Mouse (Mus musculus): ENCODE measurements around the gene Fads3. TPM values are rescaled to one million over a fixed set of nuclear protein-coding genes. Genes with fewer than 3 reads are reported as not detected.

Gene Fads3
- polyA plus RNA-seq, 1 experiment from 2014 or later, result 7.4 TPM

- Histone ChIP-seq H3K27me3 (peaks cover 26% of the 10 kb centered on the region), H3K4me3 (replicated peaks) (no peak overlapping the region), H3K9ac (no peak overlapping the region), H3K4me2 (no peak overlapping the region), H3K9me3 (no peaks in the 10 kb centered on the region), H3K4me1 (peaks cover 26% of the 10 kb centered on the region), H3K36me3 (replicated peaks) (no peaks in the 10 kb centered on the region), H3K27ac (no peak overlapping the region)
- ATAC-seq (ENCODE audit: low FRiP score), result no peak
- WGBS, result 89% methylated on average over 4 of the region's 4 CpGs
Measured at GRCm38 (mm10) chr19:10042816-10043215, 1.4 kb downstream of the Fads3 start.

GRCm38 (mm10) chr19:10043643-10044042 is 2.3 kb downstream of the Fads3 start:
- no peaks in the 10 kb centered on the region for H3K9me3 ChIP-seq
- peaks cover 26% of the 10 kb centered on the region for H3K27me3 ChIP-seq
- no peak overlapping the region for H3K4me2 ChIP-seq
- no peak overlapping the region for H3K27ac ChIP-seq
- no peak overlapping the region for H3K4me3 ChIP-seq (replicated peaks)
- peaks cover 25% of the 10 kb centered on the region for H3K4me1 ChIP-seq
- H3K36me3 ChIP-seq (replicated peaks), result no peaks in the 10 kb centered on the region
- no peak for ATAC-seq (ENCODE audit: low FRiP score)
- no peak overlapping the region for H3K9ac ChIP-seq

- peaks cover 18% of the 10 kb centered on the region for H3K4me1 ChIP-seq
- 85% methylated on average over 2 of the region's 2 CpGs for WGBS
Measured at GRCm38 (mm10) chr19:10045707-10046106, 4.3 kb downstream of the Fads3 start.

GRCm38 (mm10) chr19:10046346-10046745 is 5.0 kb downstream of the Fads3 start:
- no peak for ATAC-seq (ENCODE audit: low FRiP score)
- peaks cover 12% of the 10 kb centered on the region for H3K4me1 ChIP-seq
- no peak overlapping the region for H3K4me2 ChIP-seq
- peaks cover 17% of the 10 kb centered on the region; the same call in 1 of the 2 replicates for H3K27me3 ChIP-seq
- H3K36me3 ChIP-seq (replicated peaks), result no peaks in the 10 kb centered on the region
- 74% methylated on average over 4 of the region's 4 CpGs for WGBS
- no peak overlapping the region for H3K27ac ChIP-seq
- H3K9ac ChIP-seq, result no peak overlapping the region
- H3K9me3 ChIP-seq, result no peaks in the 10 kb centered on the region
- H3K4me3 ChIP-seq (replicated peaks), result no peak overlapping the region

More at GRCm38 (mm10) chr19:10045707-10046106, 4.3 kb downstream of the Fads3 start:
- no peak overlapping the region for H3K4me3 ChIP-seq (replicated peaks)
- no peak overlapping the region for H3K4me2 ChIP-seq
- no peaks in the 10 kb centered on the region for H3K9me3 ChIP-seq
- no peaks in the 10 kb centered on the region for H3K36me3 ChIP-seq (replicated peaks)
- no peak overlapping the region for H3K9ac ChIP-seq
- no peak for ATAC-seq (ENCODE audit: low FRiP score)
- no peak overlapping the region for H3K27ac ChIP-seq
- peaks cover 17% of the 10 kb centered on the region; the same call in 1 of the 2 replicates for H3K27me3 ChIP-seq

- H3K36me3 ChIP-seq (replicated peaks), result no peaks in the 10 kb centered on the region
Measured at GRCm38 (mm10) chr19:10046983-10047382, 5.6 kb downstream of the Fads3 start.

GRCm38 (mm10) chr19:10049533-10049932 is 8.2 kb downstream of the Fads3 start:
- Histone ChIP-seq H3K9ac (no peak overlapping the region), H3K4me1 (no peaks in the 10 kb centered on the region), H3K4me2 (no peak overlapping the region), H3K27ac (no peak overlapping the region), H3K9me3 (no peaks in the 10 kb centered on the region), H3K4me3 (replicated peaks) (no peak overlapping the region), H3K36me3 (replicated peaks) (no peaks in the 10 kb centered on the region), H3K27me3 (no peaks in the 10 kb centered on the region)
- no peak for ATAC-seq (ENCODE audit: low FRiP score)

More at GRCm38 (mm10) chr19:10046983-10047382, 5.6 kb downstream of the Fads3 start:
- Histone ChIP-seq H3K27me3 (peaks cover 17% of the 10 kb centered on the region; the same call in 1 of the 2 replicates), H3K9ac (no peak overlapping the region), H3K9me3 (no peaks in the 10 kb centered on the region), H3K4me2 (no peak overlapping the region), H3K27ac (no peak overlapping the region), H3K4me3 (replicated peaks) (no peak overlapping the region), H3K4me1 (peaks cover 7% of the 10 kb centered on the region)
- no peak for ATAC-seq (ENCODE audit: low FRiP score)
- WGBS, result 71% methylated on average over 3 of the region's 3 CpGs

- H3K27me3 ChIP-seq, result no peaks in the 10 kb centered on the region
- ATAC-seq (ENCODE audit: low FRiP score), result no peak
Measured at GRCm38 (mm10) chr19:10050438-10050837, 9.1 kb downstream of the Fads3 start.

GRCm38 (mm10) chr19:10052698-10053097 is 11.3 kb downstream of the Fads3 start:
- no peak overlapping the region for H3K4me3 ChIP-seq (replicated peaks)
- no peaks in the 10 kb centered on the region for H3K9me3 ChIP-seq
- ATAC-seq (ENCODE audit: low FRiP score), result no peak
- WGBS, result 93% methylated on average over 4 of the region's 4 CpGs
- 0 out of 2 replicates have a peak, but pooled peaks cover 7% of the 10 kb centered on the region for H3K36me3 ChIP-seq (replicated peaks)
- no peak overlapping the region for H3K9ac ChIP-seq
- H3K4me1 ChIP-seq, result no peaks in the 10 kb centered on the region
- no peak overlapping the region for H3K4me2 ChIP-seq
- H3K27me3 ChIP-seq, result no peaks in the 10 kb centered on the region
- H3K27ac ChIP-seq, result no peak overlapping the region

More at GRCm38 (mm10) chr19:10050438-10050837, 9.1 kb downstream of the Fads3 start:
- Histone ChIP-seq H3K9ac (no peak overlapping the region), H3K27ac (no peak overlapping the region), H3K4me3 (replicated peaks) (no peak overlapping the region), H3K9me3 (no peaks in the 10 kb centered on the region), H3K4me1 (no peaks in the 10 kb centered on the region), H3K4me2 (no peak overlapping the region), H3K36me3 (replicated peaks) (no peaks in the 10 kb centered on the region)
- whole genome bisulfite sequencing, result 89% methylated on average over 2 of the region's 2 CpGs

GRCm38 (mm10) chr19:10053692-10054260 is 12.4 kb downstream of the Fads3 start:
- WGBS, result 92% methylated on average over 10 of the region's 10 CpGs
- 0 out of 2 replicates have a peak, but pooled peaks cover 7% of the 10 kb centered on the region for H3K36me3 ChIP-seq (replicated peaks)
- no peak overlapping the region for H3K9ac ChIP-seq
- no peaks in the 10 kb centered on the region for H3K4me1 ChIP-seq
- no peak overlapping the region for H3K27ac ChIP-seq
- no peak for ATAC-seq (ENCODE audit: low FRiP score)
- no peak overlapping the region for H3K4me3 ChIP-seq (replicated peaks)
- no peaks in the 10 kb centered on the region for H3K27me3 ChIP-seq
- H3K9me3 ChIP-seq, result no peaks in the 10 kb centered on the region
- H3K4me2 ChIP-seq, result no peak overlapping the region

GRCm38 (mm10) chr19:10054361-10055075 is 13.1 kb downstream of the Fads3 start:
- Histone ChIP-seq H3K27ac (no peak overlapping the region), H3K27me3 (no peaks in the 10 kb centered on the region), H3K4me2 (no peak overlapping the region), H3K4me3 (replicated peaks) (no peak overlapping the region), H3K9ac (no peak overlapping the region), H3K36me3 (replicated peaks) (0 out of 2 replicates have a peak, but pooled peaks cover 7% of the 10 kb centered on the region), H3K9me3 (no peaks in the 10 kb centered on the region), H3K4me1 (no peaks in the 10 kb centered on the region)
- WGBS, result 95% methylated on average over 6 of the region's 6 CpGs
- ATAC-seq (ENCODE audit: low FRiP score), result no peak

GRCm38 (mm10) chr19:10055261-10055660 is 13.9 kb downstream of the Fads3 start:
- no peak for ATAC-seq (ENCODE audit: low FRiP score)
- no peaks in the 10 kb centered on the region for H3K9me3 ChIP-seq
- H3K4me3 ChIP-seq (replicated peaks), result no peak overlapping the region
- H3K27me3 ChIP-seq, result no peaks in the 10 kb centered on the region
- no peak overlapping the region for H3K9ac ChIP-seq
- 76% methylated on average over 3 of the region's 3 CpGs for WGBS
- H3K4me2 ChIP-seq, result no peak overlapping the region
- no peaks in the 10 kb centered on the region for H3K4me1 ChIP-seq
- 0 out of 2 replicates have a peak, but pooled peaks cover 7% of the 10 kb centered on the region for H3K36me3 ChIP-seq (replicated peaks)
- no peak overlapping the region for H3K27ac ChIP-seq

- no peaks in the 10 kb centered on the region for H3K27me3 ChIP-seq
- H3K4me2 ChIP-seq, result no peak overlapping the region
- H3K27ac ChIP-seq, result no peak overlapping the region
- no peak for ATAC-seq (ENCODE audit: low FRiP score)
- 87% methylated on average over 22 of the region's 22 CpGs for WGBS
- peaks cover 10% of the 10 kb centered on the region; the same call in 1 of the 2 replicates for H3K36me3 ChIP-seq (replicated peaks)
- H3K9me3 ChIP-seq, result no peaks in the 10 kb centered on the region
- no peak overlapping the region for H3K4me3 ChIP-seq (replicated peaks)
- H3K9ac ChIP-seq, result no peak overlapping the region
- peaks cover 4% of the 10 kb centered on the region; the same call in 1 of the 2 replicates for H3K4me1 ChIP-seq
Measured at GRCm38 (mm10) chr19:10055783-10056660, 14.7 kb downstream of the Fads3 start.
